11 mouse cellular contexts compared by ENCODE assay signal in genomic region chr11:119515823-119516676, GRCm38 (mm10). TPM values are rescaled to one million over a fixed set of nuclear protein-coding genes. Genes with fewer than 3 reads are reported as not detected.
DNase-seq lines count a peak whose midpoint lies in the region; ATAC-seq and TF ChIP-seq lines count a peak whose summit lies in the region.
"Had no signal": no experiment of that assay in that cellular context is flagged by ENCODE, and none has a peak within 500 bp of the region (broad histone marks: within the 10 kb centered on the region; RNA-seq: fewer than 3 reads in every experiment).

No protein-coding gene starts in this region.

- TF ChIP-seq CTCF in left cerebral cortex, adult 2 months (IDR thresholded peaks at IDR 0.05), result no peak

- intact Hi-C loops in left cerebral cortex, adult 2 months (cut with DNase I), result loop anchor here (2.0 to 5.0 kb wide), 4 partner anchors 31 to 476 kb away; partner anchors contain the start of gene Nptx1

- peak; percentile 48; the same call in 1 of the 2 replicates for ATAC-seq in frontal cortex, adult (ENCODE audit: low TSS enrichment)
- ATAC-seq: CD4-positive, CD25-positive, alpha-beta regulatory T cell, adult 4 months had no signal

- peak; percentile 71 to 85 for DNase-seq in left cerebral cortex, adult 18-20 months (ENCODE audit: low spot score in 2 of 2)
- no peak for DNase-seq in left cerebral cortex, adult 11 months (ENCODE audit: low spot score)
- DNase-seq in left cerebral cortex, adult 2 months (ENCODE audit: extremely low spot score in 1 of 2, low spot score in 2 of 2), result peak; percentile 58 to 74
- peak; percentile 67 for DNase-seq in right cerebral cortex, postnatal 14 days
- DNase-seq in kidney, postnatal 25 days, result no peak
- DNase-seq in gastrocnemius, postnatal 4 days (ENCODE audit: low spot score in 2 of 2), result no peak
- DNase-seq in thymus, postnatal 14 days, result no peak
- DNase-seq: heart, postnatal 36 days; liver had no signal

- peak overlapping the region; percentile 94 for H3K27ac ChIP-seq in left cerebral cortex, adult 2 months

- H3K4me3 ChIP-seq in left cerebral cortex, adult 2 months, result no peak overlapping the region

RNA-seq across cellular contexts. Expression of gene Endov, which starts 24.9 kb away (rescaled TPM):
- total RNA-seq in left cerebral cortex, adult 18-20 months (2021), result 10 to 100 TPM; 32.2 to 35.1 TPM
- total RNA-seq in left cerebral cortex, adult 2 months (2021), result 10 to 100 TPM; 31.3 to 35.3 TPM
- 10 to 100 TPM; 19.3 to 22.1 TPM for total RNA-seq in gastrocnemius, postnatal 4 days (2021)

RNA-seq across cellular contexts. Expression of gene Nptx1, which starts 31.5 kb away (rescaled TPM):
- total RNA-seq in left cerebral cortex, adult 18-20 months (2021), result 100 to 1,000 TPM; 226 to 265 TPM
- 100 to 1,000 TPM; 247 to 272 TPM for total RNA-seq in left cerebral cortex, adult 2 months (2021)
- under 1 TPM; 0.67 to 0.88 TPM for total RNA-seq in gastrocnemius, postnatal 4 days (2021)

Comparison
In these comparisons a context has a peak if more than half of its experiments do, and no peak if none do; other contexts are left out.
1. DNase-seq: peak in left cerebral cortex, adult 18-20 months (2 of 2), left cerebral cortex, adult 2 months (2 of 2) and right cerebral cortex, postnatal 14 days (single experiment); none in left cerebral cortex, adult 11 months (single experiment), kidney, postnatal 25 days (0 of 2), gastrocnemius, postnatal 4 days (0 of 2) and thymus, postnatal 14 days (single experiment).
2. RNA of gene Nptx1, which starts 31.5 kb away (total RNA-seq): 247 to 272 TPM in left cerebral cortex, adult 2 months and 226 to 265 TPM in left cerebral cortex, adult 18-20 months; 0.67 to 0.88 TPM in gastrocnemius, postnatal 4 days; every median in the first group is over 100 times any median in the second.